Mouse (Mus musculus) embryonic facial prominence, embryonic 11.5 days (tissue): ENCODE data around the gene Polr2a. TPM values are rescaled to one million over a fixed set of nuclear protein-coding genes. Genes with fewer than 3 reads are reported as not detected.
A peak's percentile ranks its signal among the peaks of the same experiment; 100 is the strongest.

Experiments
- ATAC-seq: fragments of 200-750 bp; cut with Nextera tagmentation; replicated peaks from 2 replicates; pipeline ENCODE4 v1.8.0; 2017; ENCODE audit warnings: low read depth; ENCODE audit not compliant: insufficient number of reproducible peaks, low FRiP score, low TSS enrichment
- DNase-seq: peaks from one replicate; pipeline ENCODE4 v3.0.0-alpha.2; 2015; ENCODE audit warnings: low spot score
- H3K27ac ChIP-seq: fragments of 300-500 bp; sonication (generic); replicated peaks from 2 replicates; pipeline ENCODE4 v1.5.1; 2014; ENCODE audit warnings: mild to moderate bottlenecking, low read depth, low read length, control low read depth
- H3K27me3 ChIP-seq: fragments of 300-500 bp; sonication (generic); 2 replicates; pipeline ENCODE4 v1.6.1; 2014; ENCODE audit warnings: mild to moderate bottlenecking, low read length, moderate library complexity, mixed read lengths; ENCODE audit not compliant: control insufficient read depth, insufficient read depth
- H3K36me3 ChIP-seq: fragments of 300-500 bp; sonication (generic); replicated peaks from 2 replicates; pipeline ENCODE4 v1.6.1; 2014; ENCODE audit warnings: low read depth, mild to moderate bottlenecking, low read length, moderate library complexity, mixed read lengths; ENCODE audit not compliant: control insufficient read depth, insufficient read depth
- H3K4me1 ChIP-seq: fragments of 300-500 bp; sonication (generic); 2 replicates; pipeline ENCODE4 v1.6.1; 2014; ENCODE audit warnings: low read length, mixed read lengths; ENCODE audit not compliant: control insufficient read depth, insufficient read depth
- H3K4me2 ChIP-seq: fragments of 300-500 bp; sonication (generic); 2 replicates; pipeline ENCODE4 v1.6.1; 2014; ENCODE audit warnings: low read depth, mild to moderate bottlenecking, control low read depth, low read length, moderate library complexity
- H3K4me3 ChIP-seq: fragments of 300-500 bp; sonication (generic); 2 replicates; pipeline ENCODE4 v1.5.1; 2014; ENCODE audit warnings: low read depth, low read length, control low read depth
- H3K9ac ChIP-seq: fragments of 300-500 bp; sonication (generic); replicated peaks from 2 replicates; pipeline ENCODE4 v1.6.1; 2014; ENCODE audit warnings: mild to moderate bottlenecking, control low read depth, low read length
- H3K9me3 ChIP-seq: fragments of 300-500 bp; sonication (generic); replicated peaks from 2 replicates; pipeline ENCODE4 v1.6.1; 2016; ENCODE audit warnings: mild to moderate bottlenecking, low read length, inconsistent platforms, mixed read lengths; ENCODE audit not compliant: control insufficient read depth
- WGBS: fragments of 180-500 bp; shearing (Covaris S2); extraction: QIAGEN DNeasy Blood & Tissue Kit; methylation state at CpG from one replicate; pipeline ENCODE4 v1.1.7; 2014; 5-methylcytosine and 5-hydroxymethylcytosine counted together
- polyA plus RNA-seq: library from polyadenylated mRNA; unstranded; fragments of >200 nt; fragmentation: Nextera tagmentation; extraction: Ambion mirVana; gene quantifications from 2 replicates; pipeline ENCODE4 v1.2.1, GENCODE M21; 2014

Gene Polr2a
- polyA plus RNA-seq, 1 experiment from 2014 or later: 51.4 TPM

GRCm38 (mm10) chr11:69687061-69687460, 71.4 kb downstream of the Polr2a start:
- Histone ChIP-seq H3K4me1 (no peaks in the 10 kb centered on the region), H3K27me3 (no peaks in the 10 kb centered on the region), H3K36me3 (no peaks in the 10 kb centered on the region), H3K9ac (peak overlapping the region; percentile 14; the same call in 1 of the 2 replicates), H3K4me3 (no peak overlapping the region), H3K4me2 (no peak overlapping the region), H3K9me3 (no peaks in the 10 kb centered on the region), H3K27ac (no peak overlapping the region)
- DNase-seq: no peak
- no peak for ATAC-seq
- 55% methylated on average over 5 of the region's 5 CpGs for WGBS

GRCm38 (mm10) chr11:69686377-69686776, 72.1 kb downstream of the Polr2a start:
- ATAC-seq (no peak), DNase-seq (no peak)
- H3K27me3 ChIP-seq: no peaks in the 10 kb centered on the region
- no peak overlapping the region for H3K4me2 ChIP-seq
- 18% methylated on average over 4 of the region's 4 CpGs for WGBS
- H3K4me1 ChIP-seq: no peaks in the 10 kb centered on the region
- no peak overlapping the region for H3K9ac ChIP-seq
- H3K4me3 ChIP-seq: no peak overlapping the region
- H3K36me3 ChIP-seq: no peaks in the 10 kb centered on the region
- no peak overlapping the region for H3K27ac ChIP-seq
- H3K9me3 ChIP-seq: no peaks in the 10 kb centered on the region

- Histone ChIP-seq H3K36me3 (no peaks in the 10 kb centered on the region), H3K4me3 (no peak within 1 kb of the TSS), H3K4me2 (no peak within 1 kb of the TSS), H3K4me1 (no peaks in the 10 kb centered on the region), H3K27ac (no peak within 1 kb of the TSS), H3K9me3 (no peaks in the 10 kb centered on the region), H3K27me3 (no peaks in the 10 kb centered on the region), H3K9ac (0 out of 2 replicates have a peak within 1 kb of the TSS, but pooled peaks have one; percentile 14)
- no peak for ATAC-seq
- no peak for DNase-seq
- WGBS: 74% methylated on average over 10 of the region's 10 CpGs
Measured at GRCm38 (mm10) chr11:69685526-69686148, 72.8 kb downstream of the Polr2a start, which contains the start of gene Tnfsf13. Tnfsf13 (minus strand) TSS chr11:69685784.

GRCm38 (mm10) chr11:69684936-69685335, 73.5 kb downstream of the Polr2a start:
- no peak for ATAC-seq
- WGBS: 80% methylated on average over 6 of the region's 6 CpGs
- no peak overlapping the region for H3K4me3 ChIP-seq

GRCm38 (mm10) chr11:69684128-69684745, 74.2 kb downstream of the Polr2a start:
- no peak for ATAC-seq
- Histone ChIP-seq H3K9ac (no peak overlapping the region), H3K36me3 (no peaks in the 10 kb centered on the region), H3K27ac (no peak overlapping the region), H3K4me1 (no peaks in the 10 kb centered on the region; the same call in 1 of the 2 replicates), H3K27me3 (no peaks in the 10 kb centered on the region), H3K4me3 (no peak overlapping the region), H3K4me2 (no peak overlapping the region), H3K9me3 (no peaks in the 10 kb centered on the region)
- no peak for DNase-seq
- 75% methylated on average over 12 of the region's 12 CpGs for WGBS

More at GRCm38 (mm10) chr11:69684936-69685335, 73.5 kb downstream of the Polr2a start:
- no peak overlapping the region for H3K9ac ChIP-seq
- H3K4me1 ChIP-seq: no peaks in the 10 kb centered on the region; the same call in 1 of the 2 replicates
- H3K27me3 ChIP-seq: no peaks in the 10 kb centered on the region
- H3K27ac ChIP-seq: no peak overlapping the region
- no peaks in the 10 kb centered on the region for H3K9me3 ChIP-seq
- no peak overlapping the region for H3K4me2 ChIP-seq
- no peaks in the 10 kb centered on the region for H3K36me3 ChIP-seq
- DNase-seq: no peak

Other genes starting within 250 kb of the Polr2a start
- gene Dnah2, start 209.5 kb downstream of the Polr2a start, polyA plus RNA-seq: 1.5 and 2.1 TPM in 2 replicates
- 11.2 and 11.3 TPM in 2 replicates for gene Efnb3, start 198.4 kb downstream of the Polr2a start, polyA plus RNA-seq
- gene Wrap53, start 178.4 kb downstream of the Polr2a start, polyA plus RNA-seq: 40.2 and 40.9 TPM in 2 replicates
- 200 and 215 TPM in 2 replicates for gene Trp53, start 178.3 kb downstream of the Polr2a start, polyA plus RNA-seq
- 5.2 and 6.0 TPM in 2 replicates for gene Atp1b2, start 152.7 kb downstream of the Polr2a start, polyA plus RNA-seq
- 0.14 TPM in 1 of 2 replicates, not detected in the other for gene Shbg, start 140.7 kb downstream of the Polr2a start, polyA plus RNA-seq
- gene Sat2, start 136.6 kb downstream of the Polr2a start, polyA plus RNA-seq: 15.0 and 19.4 TPM in 2 replicates
- 24.3 and 30.9 TPM in 2 replicates for gene Fxr2, start 125.6 kb downstream of the Polr2a start, polyA plus RNA-seq
- gene Sox15, start 103.3 kb downstream of the Polr2a start, polyA plus RNA-seq: not detected in 2 replicates
- 25.9 and 28.0 TPM in 2 replicates for gene Mpdu1, start 96.0 kb downstream of the Polr2a start, polyA plus RNA-seq
- 5.5 and 7.6 TPM in 2 replicates for gene Cd68, start 92.5 kb downstream of the Polr2a start, polyA plus RNA-seq
- 959 and 1,000 TPM in 2 replicates for gene Eif4a1, start 86.2 kb downstream of the Polr2a start, polyA plus RNA-seq
- gene Senp3, start 76.6 kb downstream of the Polr2a start, polyA plus RNA-seq: 106 and 108 TPM in 2 replicates
- gene Tnfsf13, start 72.9 kb downstream of the Polr2a start, polyA plus RNA-seq: 0.24 and 0.42 TPM in 2 replicates
- gene Tnfsf12, start 62.8 kb downstream of the Polr2a start, polyA plus RNA-seq: 3.6 and 4.3 TPM in 2 replicates
- gene Tnfsfm13, start 62.5 kb downstream of the Polr2a start, polyA plus RNA-seq: 1.2 and 1.5 TPM in 2 replicates
- 0.18 TPM in 1 of 2 replicates, not detected in the other for gene Slc35g3, start 3.3 kb upstream of the Polr2a start, polyA plus RNA-seq
- gene Zbtb4, start 7.3 kb upstream of the Polr2a start, polyA plus RNA-seq: 1.1 and 1.2 TPM in 2 replicates
- 3.0 and 3.6 TPM in 2 replicates for gene Chrnb1, start 37.3 kb upstream of the Polr2a start, polyA plus RNA-seq
- 0.92 and 0.97 TPM in 2 replicates for gene Fgf11, start 43.2 kb upstream of the Polr2a start, polyA plus RNA-seq
- 2.1 and 2.8 TPM in 2 replicates for gene Tmem102, start 47.0 kb upstream of the Polr2a start, polyA plus RNA-seq
- gene Gm39566, start 56.7 kb upstream of the Polr2a start, polyA plus RNA-seq: not detected in 2 replicates
- not detected in 2 replicates for gene Spem2, start 59.8 kb upstream of the Polr2a start, polyA plus RNA-seq
- 0.27 TPM in 1 of 2 replicates, not detected in the other for gene Spem1, start 63.5 kb upstream of the Polr2a start, polyA plus RNA-seq
- gene Nlgn2, start 79.1 kb upstream of the Polr2a start, polyA plus RNA-seq: 8.2 and 9.1 TPM in 2 replicates
- gene Tmem256, start 79.9 kb upstream of the Polr2a start, polyA plus RNA-seq: 294 and 335 TPM in 2 replicates
- gene Plscr3, start 87.7 kb upstream of the Polr2a start, polyA plus RNA-seq: 90.0 and 102 TPM in 2 replicates
- 1.1 and 1.9 TPM in 2 replicates for gene Tnk1, start 100.1 kb upstream of the Polr2a start, polyA plus RNA-seq
- gene Tmem95, start 119.4 kb upstream of the Polr2a start, polyA plus RNA-seq: not detected in 2 replicates
- 3.2 and 3.5 TPM in 2 replicates for gene Kctd11, start 122.8 kb upstream of the Polr2a start, polyA plus RNA-seq
- gene Acap1, start 136.9 kb upstream of the Polr2a start, polyA plus RNA-seq: 0.56 and 0.60 TPM in 2 replicates
- 17.6 and 20.7 TPM in 2 replicates for gene 2810408A11Rik, start 142.3 kb upstream of the Polr2a start, polyA plus RNA-seq
- 11.5 and 13.8 TPM in 2 replicates for gene Neurl4, start 142.4 kb upstream of the Polr2a start, polyA plus RNA-seq
- 76.2 and 81.8 TPM in 2 replicates for gene Gps2, start 155.3 kb upstream of the Polr2a start, polyA plus RNA-seq
- gene Eif5a, start 163.3 kb upstream of the Polr2a start, polyA plus RNA-seq: 2,030 and 2,067 TPM in 2 replicates
- gene Ybx2, start 177.2 kb upstream of the Polr2a start, polyA plus RNA-seq: 5.5 and 6.6 TPM in 2 replicates
- gene Slc2a4, start 189.6 kb upstream of the Polr2a start, polyA plus RNA-seq: 20.2 and 20.5 TPM in 2 replicates
- 17.1 and 22.0 TPM in 2 replicates for gene Cldn7, start 206.1 kb upstream of the Polr2a start, polyA plus RNA-seq
- gene Ctdnep1, start 222.5 kb upstream of the Polr2a start, polyA plus RNA-seq: 26.2 and 26.5 TPM in 2 replicates
- gene Elp5, start 223.9 kb upstream of the Polr2a start, polyA plus RNA-seq: 156 and 157 TPM in 2 replicates
- gene Gabarap, start 232.5 kb upstream of the Polr2a start, polyA plus RNA-seq: 474 and 509 TPM in 2 replicates
- 57.7 and 58.0 TPM in 2 replicates for gene Phf23, start 237.1 kb upstream of the Polr2a start, polyA plus RNA-seq
- 34.9 and 35.7 TPM in 2 replicates for gene Dvl2, start 242.0 kb upstream of the Polr2a start, polyA plus RNA-seq